Mouse (Mus musculus): ENCODE results near the gene Ino80d.

DNA sequence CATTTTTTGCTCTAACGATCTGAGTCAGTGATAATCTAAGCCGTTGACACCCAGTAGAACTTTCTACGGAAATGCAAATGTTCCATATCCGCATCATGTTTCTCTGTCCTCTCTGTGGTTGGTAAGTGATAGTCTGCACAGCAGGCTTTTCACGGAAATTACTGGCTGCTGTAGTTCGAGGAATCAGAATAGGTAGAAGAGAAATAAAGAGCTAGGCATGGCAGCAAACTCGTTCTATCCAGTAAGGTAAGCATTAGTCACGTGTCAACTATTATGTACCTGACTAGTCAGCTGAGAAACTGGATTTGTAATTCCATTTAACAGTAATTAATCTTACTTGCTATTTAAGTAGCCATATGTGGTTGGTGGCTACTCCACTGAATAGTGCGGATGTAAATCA, 197.9 kb downstream of the Ino80d start:
- TF ChIP-seq POLR2A (IDR thresholded peaks at IDR 0.05; ENCODE audit: control insufficient read depth, low read depth, low read length) (no peak), CTCF (IDR thresholded peaks at IDR 0.05; ENCODE audit: control insufficient read depth, insufficient read depth, insufficient replicate concordance, low read depth, low read length) (no peak)

Data from testis, adult 2 months (tissue).